Mouse (Mus musculus) thymus, adult 2 months (tissue): ENCODE measurements around the gene Vnn3. TPM values are rescaled to one million over a fixed set of nuclear protein-coding genes. Genes with fewer than 3 reads are reported as not detected.

Experiments used
- DNase-seq: peaks from one replicate; pipeline ENCODE4 v3.0.0; 2021
- H3K27ac ChIP-seq: fragments of 200-500 bp; 2 replicates; pipeline ENCODE4 v1.5.1; 2012; ENCODE audit warnings: low read length, control low read depth; ENCODE audit not compliant: control insufficient read depth, insufficient read depth
- H3K27me3 ChIP-seq: fragments of 200-500 bp; 2 replicates; pipeline ENCODE4 v1.6.1; 2012; ENCODE audit warnings: mild to moderate bottlenecking, low read length, moderate library complexity, mixed read lengths; ENCODE audit not compliant: control insufficient read depth, insufficient read depth
- H3K36me3 ChIP-seq: fragments of 200-500 bp; 2 replicates; pipeline ENCODE4 v1.6.1; 2012; ENCODE audit warnings: mild to moderate bottlenecking, low read length, moderate library complexity; ENCODE audit not compliant: control insufficient read depth, insufficient read depth
- H3K4me1 ChIP-seq: fragments of 200-500 bp; replicated peaks from 2 replicates; pipeline ENCODE4 v1.6.1; 2012; ENCODE audit warnings: low read length; ENCODE audit not compliant: control insufficient read depth, insufficient read depth
- H3K4me3 ChIP-seq: fragments of 200-500 bp; 2 replicates; pipeline ENCODE4 v1.5.1; 2012; ENCODE audit warnings: mild to moderate bottlenecking, low read length, control low read depth, moderate library complexity; ENCODE audit not compliant: control insufficient read depth, insufficient read depth
- CTCF ChIP-seq: fragments of 200-500 bp; IDR thresholded peaks from 2 replicates; pipeline ENCODE4 v1.5.1; 2012; ENCODE audit warnings: mild to moderate bottlenecking, control low read depth, low read length, moderate library complexity, borderline replicate concordance; ENCODE audit not compliant: control insufficient read depth, poor library complexity, insufficient read depth; ENCODE audit errors: extremely low read depth
- POLR2A ChIP-seq: fragments of 200-500 bp; IDR thresholded peaks from 2 replicates; pipeline ENCODE4 v1.6.1; 2012; ENCODE audit warnings: mild to moderate bottlenecking, low read length, control low read depth, moderate library complexity; ENCODE audit not compliant: control insufficient read depth, poor library complexity, insufficient read depth; ENCODE audit errors: extremely low read depth
- WGBS: fragments of 180-500 bp; shearing (Covaris S2); methylation state at CpG from one replicate; pipeline ENCODE4 v1.1.7; 2018; 5-methylcytosine and 5-hydroxymethylcytosine counted together
- polyA plus RNA-seq: library from polyadenylated mRNA; depleted of rRNA; stranded (reverse); fragments of >200 nt; gene quantifications from 2 replicates; pipeline ENCODE4 v1.2.3, GENCODE M21; 2012; rRNA removed

The Vnn3 gene
- 1.8 and 2.0 TPM in 2 replicates for polyA plus RNA-seq

- no peak within 1 kb of the TSS for H3K4me3 ChIP-seq
- WGBS = 85% methylated on average over 4 of the region's 4 CpGs
- H3K36me3 ChIP-seq = no peaks in the 10 kb centered on the region
- TF ChIP-seq POLR2A = no peak
- TF ChIP-seq CTCF = no peak
- H3K4me1 ChIP-seq = no peaks in the 10 kb centered on the region
- DNase-seq = no peak
- H3K27me3 ChIP-seq = no peaks in the 10 kb centered on the region
- H3K27ac ChIP-seq = no peak within 1 kb of the TSS
Observed at GRCm38 (mm10) chr10:23851228-23851912, at the start of gene Vnn3. Vnn3 (plus strand) TSS chr10:23851462.

DNA sequence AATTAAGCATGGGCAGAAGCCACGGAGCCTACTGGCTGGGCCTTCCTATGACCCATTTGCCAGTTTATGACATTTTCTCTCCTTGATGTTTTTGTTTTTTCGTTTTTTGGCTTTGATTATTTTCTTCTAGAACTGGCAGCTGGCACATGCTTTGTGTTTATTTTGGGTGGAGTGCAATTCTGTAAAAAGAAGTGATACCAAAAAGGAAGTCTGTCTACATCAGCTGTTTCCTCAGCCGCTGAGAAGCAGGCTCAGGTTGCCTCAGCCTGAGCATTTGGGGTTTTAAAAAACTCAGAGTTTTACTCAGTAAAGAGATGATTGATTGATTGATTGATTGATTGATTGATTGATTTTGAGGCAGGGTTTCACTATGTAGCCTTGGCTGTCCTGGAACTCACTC, 48.4 kb upstream of the Vnn3 start:
- no peak for TF ChIP-seq POLR2A
- TF ChIP-seq CTCF = no peak
- Histone ChIP-seq H3K4me3 (no peak overlapping the region), H3K27me3 (no peaks in the 10 kb centered on the region), H3K27ac (no peak overlapping the region), H3K4me1 (no peaks in the 10 kb centered on the region), H3K36me3 (no peaks in the 10 kb centered on the region)
- DNase-seq = no peak
- 22% methylated on average over 3 of the region's 3 CpGs for WGBS

GRCm38 (mm10) chr10:23804665-23805064, 46.6 kb upstream of the Vnn3 start:
- Histone ChIP-seq H3K4me1 (no peaks in the 10 kb centered on the region), H3K27ac (no peak overlapping the region), H3K4me3 (no peak overlapping the region), H3K27me3 (no peaks in the 10 kb centered on the region), H3K36me3 (no peaks in the 10 kb centered on the region)
- no peak for TF ChIP-seq CTCF
- TF ChIP-seq POLR2A = no peak
- no peak for DNase-seq
- WGBS = 94% methylated on average over 3 of the region's 3 CpGs

DNA sequence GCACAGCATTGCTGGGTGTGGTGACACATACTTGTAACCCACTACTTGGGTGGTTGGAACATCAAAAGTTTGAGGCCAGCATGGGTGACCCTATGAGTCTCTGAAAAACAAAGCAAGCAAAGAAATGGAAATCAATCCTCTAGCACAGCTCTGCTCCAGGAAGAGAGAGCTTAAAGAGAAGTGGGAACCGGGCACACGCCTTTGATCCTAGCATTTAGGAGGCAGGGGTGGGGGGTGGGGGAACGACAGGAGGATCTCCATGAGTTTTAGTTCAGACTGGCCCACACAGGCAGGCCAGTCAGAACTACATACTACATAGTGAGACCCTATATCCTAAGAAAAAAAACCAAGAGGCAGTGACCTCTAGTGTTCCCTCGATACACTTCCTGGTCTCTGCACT, 45.1 kb upstream of the Vnn3 start:
- no peaks in the 10 kb centered on the region for H3K36me3 ChIP-seq
- DNase-seq = no peak
- no peak overlapping the region for H3K4me3 ChIP-seq
- H3K4me1 ChIP-seq = no peaks in the 10 kb centered on the region
- no peaks in the 10 kb centered on the region for H3K27me3 ChIP-seq
- TF ChIP-seq POLR2A (no peak), CTCF (no peak)
- WGBS = 92% methylated on average over 4 of the region's 4 CpGs
- no peak overlapping the region for H3K27ac ChIP-seq

DNA sequence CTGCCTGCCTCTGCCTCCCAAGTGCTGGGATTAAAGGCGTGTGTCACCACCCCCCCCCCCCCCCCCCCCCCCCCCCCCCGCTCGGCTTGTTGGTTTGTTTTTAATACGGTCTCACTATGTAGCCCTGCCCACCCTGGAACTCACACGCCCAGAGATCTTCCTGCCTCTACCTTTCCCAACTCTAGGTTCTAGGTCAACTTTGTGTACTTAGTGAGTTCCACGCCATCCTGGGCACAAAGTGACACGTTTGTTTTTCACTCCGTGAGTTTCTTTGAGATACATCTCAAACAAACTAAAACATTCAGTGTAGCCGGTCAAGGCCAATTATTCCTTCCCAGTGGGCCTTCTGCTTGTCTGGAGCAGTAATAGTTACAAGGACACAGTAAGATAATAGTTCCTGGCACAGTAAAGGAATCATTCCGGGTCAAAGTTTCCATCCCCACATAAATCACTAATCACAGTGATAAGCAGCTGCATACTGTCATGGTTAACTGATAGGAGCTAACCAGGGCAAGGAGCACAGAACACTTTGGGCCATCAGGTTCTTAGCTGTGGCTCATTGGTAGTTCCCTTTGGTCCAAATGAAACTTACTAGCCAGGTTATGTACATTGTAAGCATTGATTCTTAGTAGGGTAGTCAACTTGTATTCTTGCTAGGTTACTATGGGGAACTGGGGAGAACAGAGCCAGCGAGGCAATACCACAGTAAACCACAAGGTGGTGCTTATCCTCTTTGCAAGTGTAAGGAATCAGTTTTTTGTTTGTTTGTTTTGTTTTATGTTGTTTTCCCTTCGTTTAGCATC, 39.4 kb upstream of the Vnn3 start:
- TF ChIP-seq POLR2A = no peak
- TF ChIP-seq CTCF = no peak
- Histone ChIP-seq H3K27ac (no peak overlapping the region), H3K36me3 (no peaks in the 10 kb centered on the region), H3K27me3 (no peaks in the 10 kb centered on the region), H3K4me1 (no peaks in the 10 kb centered on the region), H3K4me3 (no peak overlapping the region)
- DNase-seq = peak; percentile 62
- WGBS = 62% methylated on average over 7 of the region's 12 CpGs

GRCm38 (mm10) chr10:23812438-23812759, 38.9 kb upstream of the Vnn3 start:
- Histone ChIP-seq H3K27ac (no peak overlapping the region), H3K36me3 (no peaks in the 10 kb centered on the region), H3K4me1 (no peaks in the 10 kb centered on the region), H3K4me3 (no peak overlapping the region), H3K27me3 (no peaks in the 10 kb centered on the region)
- TF ChIP-seq POLR2A (no peak), CTCF (no peak)
- no peak for DNase-seq
